Mouse (Mus musculus): ENCODE data around the gene Sirpb1c.
"Not testable (repeated sequence)": the region's sequence is repeated elsewhere in the genome, so short reads cannot be mapped to it uniquely, and the experiment has no call there.

Gene Sirpb1c

GRCm38 (mm10) chr3:15848280-15848679 is at the start of gene Sirpb1c:
Gene Sirpb1c, minus strand, starts transcription at chr3:15848528.
- not testable (repeated sequence) for DNase-seq

GRCm38 (mm10) chr3:15886380-15886779 is 38.1 kb upstream of the Sirpb1c start:
- no peak for DNase-seq

GRCm38 (mm10) chr3:15855773-15856172 is 7.4 kb upstream of the Sirpb1c start:
- DNase-seq = not testable (repeated sequence)

GRCm38 (mm10) chr3:15849922-15850321 is 1.6 kb upstream of the Sirpb1c start:
- DNase-seq = no peak

- DNase-seq = no peak
These were observed 838 bp downstream of the Sirpb1c start for GRCm38 (mm10) chr3:15847332-15848047.

- DNase-seq = not testable (repeated sequence)
These were observed 74.7 kb downstream of the Sirpb1c start for GRCm38 (mm10) chr3:15773642-15774041.

Measured in cerebellum, adult 18-20 months (tissue).